Mouse (Mus musculus) brain, embryonic 18.5 days (tissue): ENCODE data around the gene Sgta.
"Not testable (repeated sequence)": the region's sequence is repeated elsewhere in the genome, so short reads cannot be mapped to it uniquely, and the experiment has no call there.

Experiments
- DNase-seq: peaks from one replicate; pipeline ENCODE4 v3.0.0-alpha.2; 2012; ENCODE audit warnings: low read depth, low spot score

Sgta gene

DNA sequence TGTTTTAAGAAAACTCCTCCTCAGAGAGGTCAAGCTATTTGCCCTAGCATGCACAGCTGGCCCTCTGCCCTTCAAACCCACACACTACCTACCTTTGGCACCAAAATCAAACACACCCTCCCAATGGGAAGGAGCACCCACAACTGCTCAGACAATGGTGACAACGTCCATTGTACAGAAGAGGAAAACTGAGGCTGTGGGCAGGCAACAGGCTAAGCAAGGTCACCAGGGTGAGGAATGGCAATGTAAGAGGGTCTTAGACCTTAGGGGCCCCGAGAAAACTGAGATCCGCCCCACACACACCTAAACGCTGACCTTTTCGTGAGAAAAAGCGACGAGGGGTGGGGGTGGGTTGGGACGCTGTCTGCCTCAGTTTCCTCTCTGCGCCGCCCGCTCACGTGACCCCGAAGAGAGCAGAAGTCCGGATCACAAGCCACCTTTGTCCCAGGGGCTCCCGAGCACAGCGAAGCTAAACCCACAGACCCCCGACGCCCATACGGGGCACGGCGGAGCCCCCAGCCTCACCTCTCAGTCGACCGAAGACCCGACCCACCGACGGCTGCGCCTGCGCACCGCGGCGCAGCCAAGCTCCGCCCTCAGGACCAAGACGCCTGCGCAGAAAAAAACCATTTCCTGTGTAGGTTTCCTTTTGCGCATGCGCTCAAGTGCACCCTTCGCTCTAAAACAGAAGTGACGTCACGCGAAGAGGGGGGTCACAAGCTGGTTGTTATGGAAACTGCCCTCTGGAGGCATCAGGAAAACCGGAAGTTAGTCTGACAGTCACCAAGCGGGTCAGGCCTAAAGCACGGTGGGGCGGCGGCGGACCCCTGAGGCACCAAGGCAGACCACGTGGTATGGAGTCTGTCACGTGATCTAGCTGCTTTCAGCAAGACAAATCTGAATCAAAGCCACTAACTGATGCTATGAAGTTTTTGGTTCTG, at the start of gene Sgta:
Gene Sgta (minus strand): TSS at position 579 of the 941 bp plus-strand sequence.
- peak; percentile 100 for DNase-seq

DNA sequence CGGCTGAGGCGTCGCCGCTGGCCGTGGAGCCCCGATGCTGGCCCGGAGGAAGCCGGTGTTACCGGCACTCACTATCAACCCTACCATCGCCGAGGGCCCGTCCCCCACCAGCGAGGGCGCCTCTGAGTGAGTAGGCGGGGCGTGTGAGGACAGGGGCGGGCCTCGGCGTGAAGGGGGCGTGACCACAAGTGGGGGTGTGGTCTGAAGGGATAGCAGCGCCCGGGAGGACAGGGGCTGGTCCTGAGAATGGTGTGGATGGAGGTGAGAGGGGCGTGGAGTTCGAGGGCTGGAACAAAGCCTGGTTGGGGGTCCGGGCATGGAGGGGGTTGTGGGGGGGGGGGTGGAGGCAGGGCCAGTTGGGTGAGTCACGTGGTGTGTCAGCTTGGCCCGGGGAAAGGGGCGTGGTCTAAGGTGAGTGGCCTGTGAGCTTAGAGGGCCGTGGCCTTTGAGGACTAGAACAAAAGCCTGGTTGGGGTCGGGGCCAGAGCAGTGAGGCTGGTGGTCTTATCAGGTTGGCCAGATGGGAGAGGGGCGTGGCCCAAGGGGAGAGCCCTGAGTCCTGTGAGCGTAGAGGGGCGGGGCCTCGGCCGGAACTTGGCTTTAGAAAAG, 46.2 kb upstream of the Sgta start:
- DNase-seq = peak; percentile 40

DNA sequence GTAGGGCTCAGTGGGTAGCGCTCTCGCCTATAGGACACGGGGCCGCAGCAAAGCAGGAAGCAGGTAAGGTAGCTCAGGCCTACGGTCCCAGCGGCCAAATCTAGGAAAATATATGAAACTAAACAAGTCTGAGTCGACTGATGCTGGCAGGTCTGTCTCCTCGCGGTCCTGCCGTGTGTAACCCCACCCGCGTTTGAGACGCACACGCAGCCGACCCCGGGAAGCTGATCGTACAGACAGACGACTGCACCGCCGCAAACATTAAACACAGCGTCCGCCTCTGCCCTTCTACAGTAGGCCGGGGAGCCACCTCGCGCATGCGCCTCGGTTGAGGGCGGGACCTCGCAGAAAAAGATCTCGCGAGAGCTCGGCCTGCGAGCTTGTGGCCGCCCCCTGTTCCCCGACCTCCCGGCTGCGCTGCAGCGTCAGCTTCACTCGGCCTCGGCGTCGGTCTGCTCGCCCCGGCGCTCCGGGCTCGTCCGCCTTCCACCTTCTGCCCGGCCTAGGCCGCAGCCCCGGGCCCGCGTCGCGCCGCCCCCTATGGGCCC, 45.7 kb upstream of the Sgta start, which contains the start of gene Map2k2:
Gene Map2k2 (plus strand): TSS at position 351 of the 548 bp plus-strand sequence.
- peak; percentile 93 for DNase-seq

DNA sequence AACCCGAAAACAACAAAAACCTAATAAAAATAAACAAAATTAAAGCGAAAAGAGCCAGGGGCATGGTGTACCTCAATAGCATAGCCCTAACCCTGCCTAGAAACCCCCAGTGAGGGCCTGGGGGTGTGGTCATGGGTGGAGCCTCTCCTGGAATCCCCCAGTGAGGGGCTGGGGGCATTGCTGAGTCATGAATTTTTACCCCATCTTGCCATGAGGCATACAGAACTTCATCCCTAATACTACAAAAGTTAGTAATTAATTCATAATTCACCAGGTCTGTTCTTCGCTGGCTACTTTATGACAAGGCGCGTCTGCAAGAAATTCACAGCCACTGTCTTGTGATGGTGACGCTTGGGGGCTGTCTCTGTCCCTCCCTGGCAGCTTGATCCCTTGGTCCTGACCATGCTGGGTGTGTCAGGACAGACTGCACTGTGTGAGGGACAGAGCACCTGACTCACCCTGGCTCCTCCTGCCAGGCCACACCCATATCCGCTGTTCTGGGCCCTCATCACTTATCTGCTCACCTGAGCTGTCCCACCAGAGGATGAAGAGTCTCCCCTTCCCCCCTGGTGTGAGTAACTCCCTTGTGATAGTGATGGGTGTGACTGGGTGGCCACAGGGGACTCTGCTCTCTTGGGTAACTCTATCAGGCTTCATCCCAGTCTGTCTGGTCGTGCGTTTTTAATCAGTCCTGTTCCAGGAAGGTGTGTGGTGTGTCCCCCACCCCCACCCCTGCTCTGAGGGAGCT, 35.1 kb upstream of the Sgta start:
- no peak for DNase-seq

DNA sequence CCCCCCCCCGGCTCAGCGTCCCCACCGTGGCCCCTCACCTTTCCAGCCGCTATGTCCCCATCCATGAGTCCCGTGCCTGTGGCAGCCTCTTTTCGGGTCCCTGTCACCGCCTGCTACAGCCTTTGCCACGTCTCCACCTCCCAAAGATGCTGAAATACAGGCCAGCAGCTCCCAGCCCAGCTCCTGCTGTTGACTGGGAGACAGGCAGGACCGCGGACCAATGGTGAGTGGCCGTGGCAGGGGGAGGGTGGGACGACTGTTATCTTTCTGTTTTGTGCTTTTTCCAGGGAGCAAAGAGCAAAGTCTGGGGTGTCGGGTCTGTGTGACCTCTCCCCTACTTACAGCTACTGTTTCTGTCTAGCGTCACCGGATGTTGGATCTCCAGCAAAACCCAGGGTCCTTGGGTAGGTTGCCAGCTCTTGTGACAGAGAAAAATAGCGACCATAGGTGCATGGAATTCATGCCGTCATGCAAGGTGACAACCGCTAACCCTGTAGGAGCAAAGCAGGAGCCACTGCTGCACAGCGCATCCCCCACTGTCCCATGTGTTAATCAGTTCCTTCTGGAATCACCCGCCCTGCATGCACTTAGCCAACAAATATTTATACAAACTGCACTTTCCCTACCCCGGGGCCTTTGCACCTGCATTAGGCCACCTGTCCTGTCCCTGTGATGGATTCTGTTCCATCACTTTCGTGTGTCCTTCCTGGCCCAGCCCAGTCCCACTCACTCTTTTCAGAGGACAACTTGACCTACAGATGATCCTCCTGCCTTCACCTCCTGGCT, 32.7 kb upstream of the Sgta start:
- DNase-seq = no peak

DNA sequence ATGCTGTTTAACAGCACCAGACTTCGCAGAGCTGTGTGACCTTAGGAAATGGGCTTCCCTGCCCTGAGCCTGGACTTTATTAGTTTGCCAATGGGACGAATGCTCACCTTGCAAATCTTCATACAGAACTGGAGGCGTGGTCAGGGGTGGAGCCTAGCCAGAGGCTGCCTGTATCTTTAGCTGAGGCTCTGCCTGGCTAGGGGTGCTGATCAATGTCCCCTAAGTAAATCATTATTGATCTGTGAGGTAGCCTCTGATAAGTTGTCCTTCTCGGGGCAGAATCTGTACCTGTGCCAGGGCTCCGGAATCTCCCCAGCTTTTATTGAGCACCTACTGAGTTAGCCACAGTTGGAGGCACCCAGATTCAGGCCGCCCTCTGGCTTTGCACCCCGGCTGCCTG, 30.6 kb upstream of the Sgta start:
- no peak for DNase-seq

DNA sequence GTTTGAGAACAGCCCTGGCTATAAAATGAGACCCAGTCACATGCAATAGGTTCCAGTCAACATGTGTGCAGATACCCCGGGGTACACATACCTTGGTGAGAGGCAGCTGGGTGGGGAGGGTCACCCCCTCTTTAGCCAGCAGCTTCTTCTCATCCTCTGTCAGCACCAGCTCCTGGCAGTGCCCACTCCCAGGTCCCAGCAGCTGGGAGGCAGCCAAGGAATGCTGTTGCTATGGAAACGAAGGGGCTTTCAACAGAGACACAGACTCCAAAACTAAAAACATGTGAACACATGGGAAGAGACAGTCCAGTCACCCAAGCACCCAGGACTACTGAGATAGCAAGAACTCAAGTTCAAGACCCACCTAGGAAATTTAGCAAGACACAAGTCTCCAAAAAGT, 29.2 kb upstream of the Sgta start:
- DNase-seq = peak; percentile 20

DNA sequence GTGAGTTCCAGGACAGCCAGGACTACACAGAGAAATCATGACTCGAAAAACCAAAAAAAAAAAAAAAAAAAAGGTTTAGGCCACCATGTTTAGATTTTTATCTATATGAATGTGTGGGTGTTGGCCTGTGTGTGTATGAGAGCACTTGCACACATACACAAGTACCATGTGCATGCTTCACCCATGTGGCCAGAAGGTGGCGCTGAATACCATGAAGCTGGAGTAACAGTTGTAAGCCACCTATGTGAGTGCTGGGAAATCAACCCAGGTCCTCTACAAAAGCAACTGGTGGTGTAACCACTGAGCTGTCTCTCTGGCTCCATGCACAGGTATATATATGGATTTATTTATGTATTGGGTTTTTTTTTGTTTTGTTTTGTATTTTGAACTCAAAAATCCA, 27.0 kb upstream of the Sgta start:
- no peak for DNase-seq

DNA sequence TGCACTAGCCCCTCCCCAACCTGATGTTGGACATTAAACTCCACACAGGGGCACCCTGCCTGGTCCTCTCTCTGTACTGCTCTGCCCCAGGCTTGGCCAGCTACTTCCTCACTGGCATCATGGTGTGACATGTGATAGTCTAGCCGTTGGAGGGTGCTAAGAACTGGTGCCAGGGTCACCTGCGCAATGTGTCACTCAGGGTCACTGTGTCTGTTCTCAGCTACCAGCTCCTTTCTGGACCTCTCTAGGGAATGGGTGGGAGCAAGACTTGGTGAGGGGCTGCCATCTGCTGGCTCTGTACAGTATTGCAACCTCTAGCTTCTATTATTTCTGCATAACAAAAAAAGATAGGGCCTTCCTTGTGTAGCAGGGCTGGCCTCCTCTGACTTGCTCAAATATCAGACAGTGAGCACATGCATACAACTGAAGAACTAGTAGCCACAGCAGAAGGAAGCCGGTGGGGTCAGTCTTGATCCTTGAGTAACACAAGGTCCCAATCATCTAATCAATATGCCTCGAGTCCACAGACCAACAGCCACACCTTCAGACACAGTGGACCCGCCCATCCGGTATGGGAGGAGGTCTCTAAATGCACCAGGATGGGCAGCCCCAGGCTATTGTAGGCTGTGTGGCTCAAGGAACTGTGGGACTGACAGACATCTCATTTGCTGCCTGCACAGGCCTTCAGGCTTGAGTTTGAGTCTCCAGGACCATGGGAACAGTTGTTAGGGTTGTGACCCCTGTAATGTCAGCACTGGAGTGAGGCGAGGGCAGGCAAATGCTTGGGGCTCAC, 22.4 kb upstream of the Sgta start:
- no peak for DNase-seq

DNA sequence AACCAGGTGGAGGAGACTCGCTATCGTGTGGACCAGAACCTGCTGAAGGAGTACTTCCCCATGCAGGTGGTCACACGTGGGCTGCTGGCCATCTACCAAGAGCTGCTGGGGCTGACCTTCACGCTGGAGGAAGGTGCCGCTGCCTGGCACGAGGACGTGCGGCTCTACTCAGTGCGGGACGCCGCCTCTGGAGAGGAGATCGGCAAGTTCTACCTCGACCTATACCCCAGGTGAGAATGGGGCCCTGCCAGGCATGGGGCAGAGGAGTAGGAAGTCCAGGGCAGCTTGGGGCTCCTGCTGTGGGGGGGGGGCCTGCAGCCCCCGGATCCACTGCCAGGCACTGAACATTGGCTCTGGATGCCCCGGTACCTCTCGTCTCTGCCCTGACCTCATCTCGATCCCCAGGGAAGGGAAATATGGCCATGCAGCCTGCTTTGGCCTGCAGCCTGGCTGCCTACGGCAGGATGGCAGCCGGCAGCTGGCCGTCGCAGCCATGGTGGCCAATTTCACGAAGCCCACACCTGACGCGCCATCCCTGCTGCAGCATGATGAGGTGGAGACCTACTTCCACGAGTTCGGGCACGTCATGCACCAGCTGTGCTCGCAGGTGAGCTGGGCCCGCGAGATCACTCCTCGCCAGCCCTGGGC, 20.2 kb upstream of the Sgta start:
- DNase-seq = no peak

DNA sequence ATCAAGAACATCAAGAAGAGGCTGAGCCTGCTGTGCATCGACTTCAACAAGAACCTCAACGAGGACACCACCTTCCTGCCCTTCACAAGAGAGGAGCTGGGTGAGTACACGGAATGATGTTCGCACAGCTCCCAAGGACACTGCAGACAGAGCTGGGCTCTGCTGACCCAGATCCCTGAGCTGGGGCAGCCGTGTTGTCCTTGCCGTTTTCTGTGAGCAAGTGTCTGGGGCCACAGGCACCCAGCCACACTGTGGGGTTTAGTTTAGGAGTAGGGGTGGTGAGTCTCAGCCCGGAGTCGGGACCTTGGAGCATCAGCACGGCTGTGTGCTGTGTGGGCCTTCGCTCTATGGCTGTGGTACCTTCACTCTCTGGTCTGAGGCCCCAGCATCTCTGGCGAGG, 17.9 kb upstream of the Sgta start:
- no peak for DNase-seq

DNA sequence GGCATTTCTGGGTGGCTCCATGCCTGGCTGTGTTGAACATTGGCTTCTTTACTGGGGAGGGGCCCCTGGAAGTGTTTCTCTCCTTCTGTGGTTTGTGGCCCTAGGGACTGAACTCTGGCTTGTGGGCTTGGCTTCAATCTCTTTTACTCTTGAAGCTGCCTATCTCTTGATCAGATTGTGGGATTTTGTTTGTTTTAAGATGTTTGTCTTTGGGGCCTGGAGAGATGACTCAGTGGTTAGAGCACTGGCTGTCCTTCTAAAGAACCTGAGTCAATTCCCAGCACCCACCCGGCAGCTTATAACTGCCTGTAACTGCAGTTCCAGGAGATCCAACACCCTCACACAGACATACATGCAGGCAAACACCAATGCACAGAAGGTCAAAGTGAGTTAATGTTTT, 16.4 kb upstream of the Sgta start:
- DNase-seq = no peak

DNA sequence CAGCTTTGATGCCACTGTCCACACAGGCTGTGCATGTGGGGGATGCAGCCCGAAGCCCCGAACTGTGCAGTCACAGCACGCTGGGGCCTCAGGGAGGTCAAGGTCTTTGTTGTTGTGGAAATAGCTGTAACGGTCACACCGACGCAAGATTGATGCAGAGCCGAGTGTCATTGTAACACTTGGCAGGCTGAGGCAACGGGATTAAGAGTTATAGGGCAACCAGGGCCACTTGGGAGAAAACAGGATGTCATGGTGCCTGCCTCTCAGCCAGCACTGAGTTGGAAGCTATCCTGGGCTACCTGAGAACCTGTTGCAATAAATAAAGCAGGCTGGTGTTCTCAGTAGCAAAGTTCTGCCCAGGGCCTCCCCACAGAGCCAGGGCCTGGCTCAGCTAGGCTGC, 15.8 kb upstream of the Sgta start:
- DNase-seq = no peak

DNA sequence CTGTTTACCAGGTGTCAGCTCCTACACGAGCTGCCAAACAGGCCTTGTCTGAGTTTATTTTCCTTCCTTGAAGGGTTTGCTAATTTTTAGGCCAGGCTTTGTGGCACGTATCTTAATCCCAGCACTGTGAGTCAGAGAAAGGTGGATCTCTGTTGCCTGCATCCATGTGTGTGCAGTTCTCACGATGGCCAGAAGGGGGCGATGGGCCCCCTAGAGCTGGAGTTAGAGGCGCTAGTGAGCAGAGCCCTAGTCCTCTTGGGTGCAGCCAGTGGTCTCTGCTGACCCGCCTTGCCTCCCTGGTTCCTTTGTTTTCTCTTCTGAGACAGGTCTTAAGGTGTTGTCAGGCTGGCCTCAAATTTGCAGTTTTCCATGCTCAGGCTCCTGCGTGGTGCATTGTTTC, 13.5 kb upstream of the Sgta start:
- no peak for DNase-seq

DNA sequence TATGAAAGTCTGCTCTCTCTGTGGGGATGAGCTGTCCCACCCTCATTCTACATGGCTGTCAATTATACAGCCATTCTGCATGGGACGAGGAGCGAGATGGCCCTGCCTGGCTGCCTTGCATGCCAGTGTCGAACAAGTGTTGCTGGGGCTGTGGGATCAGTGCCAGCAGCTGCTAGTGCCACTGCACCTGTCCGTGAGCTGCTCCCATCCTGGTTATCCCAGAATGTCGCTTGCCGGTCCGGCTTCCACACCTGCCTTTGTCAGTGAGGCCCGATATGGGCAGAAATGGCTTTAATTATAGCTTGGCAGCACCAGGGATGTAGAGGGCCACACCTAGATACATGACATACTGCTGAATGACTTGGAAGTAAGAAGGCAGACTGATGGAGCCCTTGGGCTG, 12.3 kb upstream of the Sgta start:
- no peak for DNase-seq

DNA sequence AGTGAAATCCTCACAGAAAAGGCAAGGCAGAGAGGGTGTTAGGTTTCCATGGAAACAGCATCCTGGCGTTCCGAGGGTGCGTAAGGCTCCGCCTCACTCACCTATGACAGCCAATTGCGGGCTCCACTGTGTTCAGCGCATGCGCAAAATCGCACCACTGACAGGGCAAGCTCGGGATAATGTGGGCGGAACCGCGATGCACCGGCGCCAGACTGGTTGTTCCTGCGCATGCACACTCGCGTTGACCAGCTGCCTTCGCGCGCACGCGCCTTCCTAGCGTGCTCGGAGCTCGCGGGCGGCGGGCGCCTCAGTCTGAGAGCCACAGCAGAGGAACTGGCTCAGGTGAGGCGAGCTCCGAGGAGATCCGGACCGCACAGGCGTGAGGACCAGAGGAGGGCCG, 9.9 kb upstream of the Sgta start, which contains the start of gene Thop1:
Gene Thop1 (plus strand): TSS at position 200 of the 400 bp plus-strand sequence.
- peak; percentile 99 for DNase-seq

DNA sequence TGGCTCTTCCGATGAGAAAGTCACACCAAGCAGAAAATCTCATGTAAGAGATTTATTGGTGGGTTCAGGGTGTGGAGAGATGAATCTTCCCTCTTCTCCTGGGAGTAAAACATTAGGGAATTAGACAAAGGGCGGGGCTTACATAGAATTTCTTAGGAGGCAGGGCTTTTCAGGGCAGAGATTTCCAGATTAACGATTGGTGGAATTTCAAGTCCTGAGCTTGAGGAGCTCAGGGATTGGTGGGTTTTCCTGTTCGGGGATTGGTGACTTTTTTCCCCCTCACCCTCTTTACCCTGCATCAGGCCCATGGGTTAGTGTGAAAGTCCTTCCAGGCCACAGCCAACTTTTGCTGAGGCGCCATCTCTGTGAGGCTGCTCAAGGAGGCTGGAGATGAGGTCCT, 8.7 kb upstream of the Sgta start:
- DNase-seq = no peak

DNA sequence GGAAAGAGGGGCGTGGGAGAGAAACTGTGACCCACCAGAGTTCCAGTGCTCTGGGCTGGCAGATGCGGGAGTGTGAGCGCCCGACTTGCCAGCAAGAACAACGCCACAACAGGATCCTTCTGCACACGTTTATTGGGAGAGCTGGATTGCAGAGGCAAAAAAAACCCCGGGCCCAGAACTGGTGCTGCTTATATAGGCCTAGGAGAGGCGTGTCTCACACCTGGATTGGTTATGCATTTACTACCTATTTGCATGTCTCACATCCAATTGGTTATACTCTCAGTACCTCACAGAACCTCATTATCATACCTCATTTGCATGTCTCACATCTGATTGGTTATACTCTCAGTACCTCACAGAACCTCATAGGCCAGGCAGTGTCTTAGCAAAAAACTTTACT, 4.5 kb upstream of the Sgta start:
- DNase-seq = not testable (repeated sequence)

DNA sequence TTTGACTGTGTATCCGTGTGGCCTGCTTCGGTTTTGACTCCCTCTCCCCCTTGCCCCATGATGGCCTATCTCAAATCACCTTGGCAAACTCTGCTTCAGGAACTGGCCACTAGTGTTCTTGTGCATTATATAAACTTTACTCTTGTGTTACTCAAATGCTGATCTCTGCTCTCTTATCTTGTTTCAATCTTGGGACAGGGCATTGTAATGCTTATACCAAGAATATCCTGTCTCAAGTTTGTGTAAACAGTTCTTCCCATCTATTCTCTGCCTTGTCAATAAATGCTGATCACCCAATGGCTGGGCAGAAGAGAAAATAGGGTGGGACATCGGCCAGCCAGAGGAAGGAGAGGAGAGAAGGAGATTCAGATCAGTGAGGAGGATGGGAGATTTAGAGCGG, 2.7 kb upstream of the Sgta start:
- no peak for DNase-seq

DNA sequence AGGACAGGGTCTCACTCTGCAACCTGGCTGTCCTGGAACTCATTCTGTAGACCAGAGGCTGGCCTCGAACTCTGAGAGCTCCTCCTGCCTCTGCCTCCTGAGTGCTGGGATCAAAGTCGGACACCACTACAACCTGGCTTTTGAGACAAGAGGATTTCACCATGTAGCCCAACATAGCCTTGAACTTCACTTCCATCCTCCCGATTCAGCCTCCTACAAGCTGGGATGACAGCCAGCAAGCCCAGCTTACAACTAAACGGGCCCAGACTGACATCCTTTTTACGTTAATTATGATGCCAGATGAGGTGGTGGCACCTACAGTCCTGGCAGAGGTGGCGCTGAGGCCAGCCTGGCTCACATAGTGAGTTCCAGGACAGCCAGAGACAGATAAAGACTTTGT, 1.1 kb downstream of the Sgta start:
- no peak for DNase-seq
